Mouse (Mus musculus): Measurements from ENCODE around the gene Def6. TPM values are rescaled to one million over a fixed set of nuclear protein-coding genes. Genes with fewer than 3 reads are reported as not detected.

The Def6 gene
- polyA plus RNA-seq, 1 experiment from 2014 or later = 3.5 TPM

GRCm38 (mm10) chr17:28271537-28272266 is 64.1 kb downstream of the Def6 start:
- no peak for ATAC-seq (ENCODE audit: low FRiP score, low TSS enrichment)
- Histone ChIP-seq H3K4me1 (ENCODE audit: control insufficient read depth, insufficient read depth, low read length) (0 out of 2 replicates have a peak, but pooled peaks cover 2% of the 10 kb centered on the region), H3K9ac (ENCODE audit: low read depth, low read length) (peak overlapping the region; percentile 18; the same call in 1 of the 2 replicates), H3K27ac (ENCODE audit: low read depth, low read length) (no peak overlapping the region), H3K36me3 (ENCODE audit: control insufficient read depth, insufficient read depth, low read length) (no peaks in the 10 kb centered on the region), H3K4me3 (ENCODE audit: low read length) (no peak overlapping the region), H3K9me3 (ENCODE audit: control insufficient read depth, low read length) (no peaks in the 10 kb centered on the region), H3K27me3 (ENCODE audit: control insufficient read depth, insufficient read depth, low read length) (no peaks in the 10 kb centered on the region), H3K4me2 (replicated peaks; ENCODE audit: low read depth, low read length) (no peak overlapping the region)
- WGBS = 71% methylated on average over 12 of the region's 12 CpGs

GRCm38 (mm10) chr17:28272281-28272680 is 64.7 kb downstream of the Def6 start:
- no peak for ATAC-seq (ENCODE audit: low FRiP score, low TSS enrichment)
- H3K36me3 ChIP-seq (ENCODE audit: control insufficient read depth, insufficient read depth, low read length) = no peaks in the 10 kb centered on the region
- no peak overlapping the region for H3K27ac ChIP-seq (ENCODE audit: low read depth, low read length)
- WGBS = 74% methylated on average over 9 of the region's 9 CpGs
- H3K4me3 ChIP-seq (ENCODE audit: low read length) = no peak overlapping the region
- H3K9me3 ChIP-seq (ENCODE audit: control insufficient read depth, low read length) = no peaks in the 10 kb centered on the region
- peak overlapping the region; percentile 18; the same call in 1 of the 2 replicates for H3K9ac ChIP-seq (ENCODE audit: low read depth, low read length)
- H3K27me3 ChIP-seq (ENCODE audit: control insufficient read depth, insufficient read depth, low read length) = no peaks in the 10 kb centered on the region
- H3K4me2 ChIP-seq (replicated peaks; ENCODE audit: low read depth, low read length) = no peak overlapping the region
- 0 out of 2 replicates have a peak, but pooled peaks cover 7% of the 10 kb centered on the region for H3K4me1 ChIP-seq (ENCODE audit: control insufficient read depth, insufficient read depth, low read length)

DNA sequence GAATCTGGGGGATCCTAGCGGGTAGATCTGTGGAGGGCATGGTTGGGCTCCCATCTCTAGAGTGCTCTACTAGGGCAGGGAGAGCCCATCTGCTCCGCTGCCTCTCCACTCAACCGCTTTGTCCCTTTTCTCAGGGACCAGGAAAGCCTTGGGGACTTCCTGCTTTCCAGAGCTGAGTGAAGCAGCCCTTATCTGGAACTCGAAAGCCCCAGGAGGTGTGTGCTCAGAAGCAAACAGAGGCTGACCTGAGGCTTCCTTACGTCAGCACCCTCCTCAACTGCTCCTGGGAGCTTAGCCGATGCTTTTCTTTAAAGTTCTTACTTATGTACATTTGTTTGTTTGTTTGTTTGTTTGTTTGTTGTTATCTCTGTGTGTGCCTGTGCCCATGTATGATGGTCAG is 65.3 kb downstream of the Def6 start:
- H3K9me3 ChIP-seq (ENCODE audit: control insufficient read depth, low read length) = no peaks in the 10 kb centered on the region
- WGBS = 77% methylated on average over 6 of the region's 6 CpGs
- no peak overlapping the region for H3K4me2 ChIP-seq (replicated peaks; ENCODE audit: low read depth, low read length)
- 0 out of 2 replicates have a peak, but pooled peaks cover 12% of the 10 kb centered on the region for H3K4me1 ChIP-seq (ENCODE audit: control insufficient read depth, insufficient read depth, low read length)
- ATAC-seq (ENCODE audit: low FRiP score, low TSS enrichment) = no peak
- H3K36me3 ChIP-seq (ENCODE audit: control insufficient read depth, insufficient read depth, low read length) = no peaks in the 10 kb centered on the region
- H3K4me3 ChIP-seq (ENCODE audit: low read length) = no peak overlapping the region
- H3K27ac ChIP-seq (ENCODE audit: low read depth, low read length) = no peak overlapping the region
- no peaks in the 10 kb centered on the region for H3K27me3 ChIP-seq (ENCODE audit: control insufficient read depth, insufficient read depth, low read length)
- H3K9ac ChIP-seq (ENCODE audit: low read depth, low read length) = no peak overlapping the region

- 79% methylated on average over 3 of the region's 3 CpGs for WGBS
- H3K27me3 ChIP-seq (ENCODE audit: control insufficient read depth, insufficient read depth, low read length) = no peaks in the 10 kb centered on the region
- peaks cover 21% of the 10 kb centered on the region for H3K4me1 ChIP-seq (ENCODE audit: control insufficient read depth, insufficient read depth, low read length)
- H3K36me3 ChIP-seq (ENCODE audit: control insufficient read depth, insufficient read depth, low read length) = no peaks in the 10 kb centered on the region
- ATAC-seq (ENCODE audit: low FRiP score, low TSS enrichment) = no peak
- H3K4me3 ChIP-seq (ENCODE audit: low read length) = no peak overlapping the region
- no peak overlapping the region for H3K9ac ChIP-seq (ENCODE audit: low read depth, low read length)
- H3K4me2 ChIP-seq (replicated peaks; ENCODE audit: low read depth, low read length) = no peak overlapping the region
- no peak overlapping the region for H3K27ac ChIP-seq (ENCODE audit: low read depth, low read length)
- H3K9me3 ChIP-seq (ENCODE audit: control insufficient read depth, low read length) = no peaks in the 10 kb centered on the region
These were observed 67.2 kb downstream of the Def6 start for GRCm38 (mm10) chr17:28274739-28275138.

- no peak overlapping the region for H3K4me3 ChIP-seq (ENCODE audit: low read length)
- H3K4me1 ChIP-seq (ENCODE audit: control insufficient read depth, insufficient read depth, low read length) = peaks cover 38% of the 10 kb centered on the region
- no peak overlapping the region for H3K27ac ChIP-seq (ENCODE audit: low read depth, low read length)
- no peak for ATAC-seq (ENCODE audit: low FRiP score, low TSS enrichment)
- no peak overlapping the region for H3K9ac ChIP-seq (ENCODE audit: low read depth, low read length)
- no peak overlapping the region for H3K4me2 ChIP-seq (replicated peaks; ENCODE audit: low read depth, low read length)
- H3K27me3 ChIP-seq (ENCODE audit: control insufficient read depth, insufficient read depth, low read length) = no peaks in the 10 kb centered on the region
- H3K36me3 ChIP-seq (ENCODE audit: control insufficient read depth, insufficient read depth, low read length) = no peaks in the 10 kb centered on the region
- no peaks in the 10 kb centered on the region for H3K9me3 ChIP-seq (ENCODE audit: control insufficient read depth, low read length)
- 73% methylated on average over 14 of the region's 14 CpGs for WGBS
These were observed 69.6 kb downstream of the Def6 start for GRCm38 (mm10) chr17:28277226-28277625.

GRCm38 (mm10) chr17:28277721-28278120 is 70.1 kb downstream of the Def6 start:
- no peak overlapping the region for H3K27ac ChIP-seq (ENCODE audit: low read depth, low read length)
- no peak overlapping the region for H3K4me2 ChIP-seq (replicated peaks; ENCODE audit: low read depth, low read length)
- peaks cover 38% of the 10 kb centered on the region for H3K4me1 ChIP-seq (ENCODE audit: control insufficient read depth, insufficient read depth, low read length)
- 81% methylated on average over 10 of the region's 10 CpGs for WGBS
- no peak overlapping the region for H3K4me3 ChIP-seq (ENCODE audit: low read length)
- H3K9ac ChIP-seq (ENCODE audit: low read depth, low read length) = no peak overlapping the region
- H3K9me3 ChIP-seq (ENCODE audit: control insufficient read depth, low read length) = no peaks in the 10 kb centered on the region
- ATAC-seq (ENCODE audit: low FRiP score, low TSS enrichment) = no peak
- H3K27me3 ChIP-seq (ENCODE audit: control insufficient read depth, insufficient read depth, low read length) = no peaks in the 10 kb centered on the region
- H3K36me3 ChIP-seq (ENCODE audit: control insufficient read depth, insufficient read depth, low read length) = no peaks in the 10 kb centered on the region

- Histone ChIP-seq H3K4me1 (ENCODE audit: control insufficient read depth, insufficient read depth, low read length) (peaks cover 38% of the 10 kb centered on the region), H3K9me3 (ENCODE audit: control insufficient read depth, low read length) (no peaks in the 10 kb centered on the region), H3K9ac (ENCODE audit: low read depth, low read length) (no peak overlapping the region), H3K27me3 (ENCODE audit: control insufficient read depth, insufficient read depth, low read length) (no peaks in the 10 kb centered on the region), H3K4me3 (ENCODE audit: low read length) (no peak overlapping the region), H3K36me3 (ENCODE audit: control insufficient read depth, insufficient read depth, low read length) (no peaks in the 10 kb centered on the region), H3K27ac (ENCODE audit: low read depth, low read length) (no peak overlapping the region), H3K4me2 (replicated peaks; ENCODE audit: low read depth, low read length) (no peak overlapping the region)
- 96% methylated on average over 3 of the region's 3 CpGs for WGBS
- ATAC-seq (ENCODE audit: low FRiP score, low TSS enrichment) = no peak
These were observed 70.6 kb downstream of the Def6 start for GRCm38 (mm10) chr17:28278156-28278555.

Other genes with a start within 250 kb of the Def6 start
- 4.9 and 5.8 TPM in 2 replicates for gene Tcp11, start 127.1 kb upstream of the Def6 start, polyA plus RNA-seq (2014; fragmentation: Nextera tagmentation; extraction: Ambion mirVana)
- 20.5 and 31.3 TPM in 2 replicates for gene Scube3, start 65.6 kb upstream of the Def6 start, polyA plus RNA-seq (2014; fragmentation: Nextera tagmentation; extraction: Ambion mirVana)
- 38.0 and 39.7 TPM in 2 replicates for gene Zfp523, start 30.6 kb upstream of the Def6 start, polyA plus RNA-seq (2014; fragmentation: Nextera tagmentation; extraction: Ambion mirVana)
- gene Ppard, start 24.9 kb downstream of the Def6 start, polyA plus RNA-seq (2014; fragmentation: Nextera tagmentation; extraction: Ambion mirVana) = 2.3 and 3.5 TPM in 2 replicates
- 24.1 and 31.9 TPM in 2 replicates for gene Fance, start 105.7 kb downstream of the Def6 start, polyA plus RNA-seq (2014; fragmentation: Nextera tagmentation; extraction: Ambion mirVana)
- gene Rpl10a, start 120.7 kb downstream of the Def6 start, polyA plus RNA-seq (2014; fragmentation: Nextera tagmentation; extraction: Ambion mirVana) = 911 and 1,064 TPM in 2 replicates
- 8.7 and 10.9 TPM in 2 replicates for gene Tead3, start 143.0 kb downstream of the Def6 start, polyA plus RNA-seq (2014; fragmentation: Nextera tagmentation; extraction: Ambion mirVana)
- gene Tulp1, start 157.4 kb downstream of the Def6 start, polyA plus RNA-seq (2014; fragmentation: Nextera tagmentation; extraction: Ambion mirVana) = 5.1 and 5.6 TPM in 2 replicates